Mouse (Mus musculus) frontal cortex, postnatal 10 days (tissue): Measurements from ENCODE around the gene Mrpl50.

Experiments used
- DNase-seq, 2 experiments: peaks; one replicate each; pipeline ENCODE4 v3.0.0; 2022; ENCODE audit warnings: low spot score in 2 of 2, mixed read lengths in 1 of 2

The Mrpl50 gene

GRCm38 (mm10) chr4:49520572-49521340, at the start of gene Mrpl50, which contains the start of gene Zfp189:
Gene Mrpl50 (minus strand): TSS chr4:49521093.
Gene Zfp189 (plus strand): TSS chr4:49521176.
- DNase-seq: peak; percentile 95 to 96

GRCm38 (mm10) chr4:49567613-49568012, 46.7 kb upstream of the Mrpl50 start:
- peak; percentile 31 to 49 for DNase-seq

- DNase-seq: peak in 1 of 2 experiments; percentile 26
Observed at GRCm38 (mm10) chr4:49559915-49560772, 39.3 kb upstream of the Mrpl50 start.

- no peak for DNase-seq
Observed at GRCm38 (mm10) chr4:49558181-49558580, 37.3 kb upstream of the Mrpl50 start.

- no peak for DNase-seq
Observed at GRCm38 (mm10) chr4:49557375-49557774, 36.5 kb upstream of the Mrpl50 start.

GRCm38 (mm10) chr4:49553380-49553779, 32.5 kb upstream of the Mrpl50 start:
- no peak for DNase-seq

- no peak for DNase-seq
Observed at GRCm38 (mm10) chr4:49549383-49549782, 28.5 kb upstream of the Mrpl50 start, which contains the start of gene Aldob. Gene Aldob (minus strand): TSS chr4:49549546.

GRCm38 (mm10) chr4:49547544-49548219, 26.8 kb upstream of the Mrpl50 start:
- DNase-seq: no peak

GRCm38 (mm10) chr4:49546873-49547543, 26.1 kb upstream of the Mrpl50 start:
- DNase-seq: no peak

- DNase-seq: no peak
Observed at GRCm38 (mm10) chr4:49546026-49546425, 25.1 kb upstream of the Mrpl50 start.

- no peak for DNase-seq
Observed at GRCm38 (mm10) chr4:49540966-49541365, 20.1 kb upstream of the Mrpl50 start.

- DNase-seq: no peak
Observed at GRCm38 (mm10) chr4:49539665-49540064, 18.8 kb upstream of the Mrpl50 start.

GRCm38 (mm10) chr4:49536671-49537070, 15.8 kb upstream of the Mrpl50 start:
- DNase-seq: no peak

GRCm38 (mm10) chr4:49535675-49536294, 14.9 kb upstream of the Mrpl50 start:
- no peak for DNase-seq

- DNase-seq: no peak
Observed at GRCm38 (mm10) chr4:49535036-49535435, 14.1 kb upstream of the Mrpl50 start.

- DNase-seq: peak; percentile 56 to 68
Observed at GRCm38 (mm10) chr4:49522576-49522975, 1.7 kb upstream of the Mrpl50 start.

- DNase-seq: no peak
Observed at GRCm38 (mm10) chr4:49521346-49521745, 453 bp upstream of the Mrpl50 start.

GRCm38 (mm10) chr4:49519476-49519875, 1.4 kb downstream of the Mrpl50 start:
- DNase-seq: no peak

GRCm38 (mm10) chr4:49514441-49514840, 6.5 kb downstream of the Mrpl50 start:
- DNase-seq: no peak

GRCm38 (mm10) chr4:49512636-49513035, 8.3 kb downstream of the Mrpl50 start:
- DNase-seq: no peak
